In the genomic region with DNA sequence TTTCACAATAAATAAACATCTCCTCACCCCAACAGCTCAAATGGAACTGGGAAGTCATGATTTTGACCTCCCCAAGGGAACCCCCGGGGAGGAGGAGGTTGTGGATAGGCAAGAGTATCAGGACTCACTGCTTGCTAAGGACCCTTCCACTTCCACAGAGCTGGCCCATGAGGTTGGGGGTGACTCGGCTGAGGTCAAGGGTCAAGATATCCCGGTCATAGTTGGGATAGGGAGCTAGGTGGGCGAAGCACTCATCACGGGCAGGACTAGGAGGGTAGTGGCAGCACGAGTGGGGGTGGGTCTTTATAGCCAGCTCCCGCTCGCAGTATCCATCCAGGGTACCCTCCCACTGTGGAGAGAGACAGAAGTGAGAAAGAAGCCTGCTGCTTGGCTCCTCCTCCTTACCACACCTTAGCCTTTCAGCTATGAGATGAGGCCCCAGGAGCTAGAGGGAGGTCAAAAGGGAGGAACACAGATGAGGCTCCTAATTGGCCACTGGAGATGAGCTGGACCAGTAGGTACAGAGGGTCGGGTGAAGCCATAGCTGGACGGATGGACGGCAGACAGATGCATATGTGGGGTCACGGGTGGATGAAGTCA, we compare ENCODE assay signal across 27 mouse cellular contexts. TPM values are rescaled to one million over a fixed set of nuclear protein-coding genes. Genes with fewer than 3 reads are reported as not detected.
A peak's percentile ranks its signal among the peaks of the same experiment; 100 is the strongest.
DNase-seq lines count a peak whose midpoint lies in the region; ATAC-seq and TF ChIP-seq lines count a peak whose summit lies in the region.
"Had no signal": no experiment of that assay in that cellular context is flagged by ENCODE, and none has a peak within 500 bp of the region (broad histone marks: within the 10 kb centered on the region; RNA-seq: fewer than 3 reads in every experiment).

No protein-coding gene starts in this region.

- WGBS in heart, embryonic 10.5 days = 88% methylated on average over 12 of the region's 12 CpGs
- WGBS in heart, adult 2 months = 91% methylated on average over 12 of the region's 12 CpGs

- no peak for TF ChIP-seq POLR2A in heart, adult 2 months (IDR thresholded peaks at IDR 0.05; ENCODE audit: insufficient read depth, low read depth, low read length)

- no peaks in the 10 kb centered on the region for H3K27me3 ChIP-seq in heart, embryonic 10.5 days (ENCODE audit: insufficient read depth, poor library complexity, severe bottlenecking)
- H3K27me3 ChIP-seq in heart, adult 2 months (ENCODE audit: control insufficient read depth, insufficient read depth, low read length) = no peaks in the 10 kb centered on the region
- no peaks in the 10 kb centered on the region for H3K27me3 ChIP-seq in megakaryocyte, embryonic 14.5 days (replicated peaks)
- H3K27me3 ChIP-seq: embryonic facial prominence, embryonic 12.5 days; heart, embryonic 12.5 days; intestine, embryonic 15.5 days; neural tube, embryonic 12.5 days had no signal

- no peak for TF ChIP-seq EP300 in heart, adult 2 months (IDR thresholded peaks at IDR 0.05; ENCODE audit: insufficient read depth, low read depth, low read length)

- no peak for TF ChIP-seq CTCF in heart, adult 2 months (IDR thresholded peaks at IDR 0.05)

- 0 out of 2 replicates have a peak overlapping the region, but pooled peaks have one; percentile 83 for H3K27ac ChIP-seq in heart, embryonic 10.5 days
- H3K27ac ChIP-seq in heart, adult 2 months = no peak overlapping the region
- H3K27ac ChIP-seq: embryonic facial prominence, embryonic 12.5 days; hindbrain, embryonic 10.5 days; neural tube, embryonic 12.5 days had no signal

- no peak for ATAC-seq in megakaryocyte, adult 5-6 weeks (ENCODE audit: poor library complexity, severe bottlenecking)
- ATAC-seq: forebrain, postnatal 0 days; hindbrain, embryonic 16.5 days; intestine, embryonic 15.5 days had no signal

- H3K9ac ChIP-seq in heart, adult 2 months (ENCODE audit: low read depth, low read length) = no peak overlapping the region
- H3K9ac ChIP-seq: embryonic facial prominence, embryonic 12.5 days; forebrain, postnatal 0 days; heart, embryonic 12.5 days; intestine, embryonic 15.5 days; neural tube, embryonic 12.5 days had no signal

- H3K9me3 ChIP-seq in heart, embryonic 10.5 days = no peaks in the 10 kb centered on the region
- no peaks in the 10 kb centered on the region for H3K9me3 ChIP-seq in megakaryocyte, embryonic 14.5 days
- H3K9me3 ChIP-seq: embryonic facial prominence, embryonic 12.5 days; heart, embryonic 12.5 days; hindbrain, embryonic 10.5 days; intestine, embryonic 15.5 days; neural tube, embryonic 12.5 days had no signal

- H3K79me2 ChIP-seq in heart, adult 2 months (replicated peaks; ENCODE audit: control insufficient read depth, insufficient read depth, low read length) = no peaks in the 10 kb centered on the region

- H3K36me3 ChIP-seq in heart, embryonic 10.5 days = peaks cover 36% of the 10 kb centered on the region
- no peaks in the 10 kb centered on the region for H3K36me3 ChIP-seq in heart, adult 2 months (ENCODE audit: control insufficient read depth, insufficient read depth, low read length)
- H3K36me3 ChIP-seq in megakaryocyte, embryonic 14.5 days (replicated peaks; ENCODE audit: low read length) = peaks cover 73% of the 10 kb centered on the region

- no peak overlapping the region for H3K4me3 ChIP-seq in heart, embryonic 10.5 days
- no peak overlapping the region for H3K4me3 ChIP-seq in heart, adult 2 months
- peak overlapping the region; percentile 69 for H3K4me3 ChIP-seq in megakaryocyte, embryonic 14.5 days (replicated peaks)
- H3K4me3 ChIP-seq: embryonic facial prominence, embryonic 12.5 days; heart, embryonic 12.5 days; hindbrain, embryonic 10.5 days; intestine, embryonic 15.5 days; neural tube, embryonic 12.5 days had no signal

- intact Hi-C loops in heart, adult 2 months (cut with DNase I) = no loop called here

- no peak for DNase-seq in heart, embryonic 10.5 days (ENCODE audit: low spot score)
- DNase-seq in heart, adult 2 months = no peak
- peak; percentile 80 for DNase-seq in R1 (ENCODE audit: low read depth, low spot score)
- DNase-seq in adrenal gland, postnatal 36 days = no peak
- no peak for DNase-seq in cerebellum, adult 8-10 months
- DNase-seq: adrenal gland, adult 2 months; cerebellum, adult 11-12 months; cerebellum, postnatal 14 days; forebrain, postnatal 0 days; heart, postnatal 10 days; kidney, adult 9 months; kidney, postnatal 4 days; lung, adult 18-20 months; lung, postnatal 14 days; midbrain, embryonic 14.5 days; right cerebral cortex, postnatal 14 days; spleen, adult 18-20 months; thymus, postnatal 36 days had no signal

- peaks cover 75% of the 10 kb centered on the region for H3K4me1 ChIP-seq in heart, embryonic 10.5 days
- H3K4me1 ChIP-seq in heart, adult 2 months (ENCODE audit: control insufficient read depth, insufficient read depth, low read length) = peaks cover 14% of the 10 kb centered on the region
- H3K4me1 ChIP-seq in megakaryocyte, embryonic 14.5 days = peaks cover 94% of the 10 kb centered on the region
- H3K4me1 ChIP-seq: embryonic facial prominence, embryonic 12.5 days; neural tube, embryonic 12.5 days had no signal

RNA-seq across cellular contexts. Expression of a gene that starts 4.2 kb away (rescaled TPM):
- polyA plus RNA-seq in heart, embryonic 10.5 days (2016; fragmentation: Nextera tagmentation; extraction: Ambion mirVana) = 76.8 and 109 TPM in 2 replicates
- total RNA-seq in heart, adult 2 months (2021) = 10 to 100 TPM; 54.4 to 61.9 TPM
- polyA plus RNA-seq in heart, adult 2 months (2012; rRNA removed) = 173 and 200 TPM in 2 replicates
- 274 and 549 TPM in 2 replicates for polyA plus RNA-seq in megakaryocyte, embryonic 14.5 days (2012; ENCODE audit: insufficient read depth, low replicate concordance)
- total RNA-seq in megakaryocyte, adult 5-6 weeks (2015) = 3.6 and 7.3 TPM in 2 replicates
- 1.0 and 1.9 TPM in 2 replicates for total RNA-seq in megakaryocyte, adult 5-6 weeks (2017)
- total RNA-seq in adrenal gland, postnatal 36 days (2021) = 100 to 1,000 TPM; 428 to 676 TPM

RNA-seq across cellular contexts. Expression of a gene that starts 24.8 kb away (rescaled TPM):
- polyA plus RNA-seq in heart, embryonic 10.5 days (2016; fragmentation: Nextera tagmentation; extraction: Ambion mirVana) = 61.9 and 62.6 TPM in 2 replicates
- 10 to 100 TPM; 42.1 to 45.3 TPM for total RNA-seq in heart, adult 2 months (2021)
- 31.3 and 54.4 TPM in 2 replicates for polyA plus RNA-seq in heart, adult 2 months (2012; rRNA removed)
- polyA plus RNA-seq in megakaryocyte, embryonic 14.5 days (2012; ENCODE audit: insufficient read depth, low replicate concordance) = 22.7 and 22.9 TPM in 2 replicates
- 10.2 and 10.7 TPM in 2 replicates for total RNA-seq in megakaryocyte, adult 5-6 weeks (2015)
- total RNA-seq in megakaryocyte, adult 5-6 weeks (2017) = 14.4 and 15.0 TPM in 2 replicates
- 10 to 100 TPM; 49.3 to 54.1 TPM for total RNA-seq in adrenal gland, postnatal 36 days (2021)

RNA-seq across cellular contexts. Expression of a gene that starts 47.5 kb away (rescaled TPM):
- 4.2 and 5.7 TPM in 2 replicates for polyA plus RNA-seq in heart, embryonic 10.5 days (2016; fragmentation: Nextera tagmentation; extraction: Ambion mirVana)
- 10 to 100 TPM; 39.2 to 51.4 TPM for total RNA-seq in heart, adult 2 months (2021)
- 36.2 and 46.2 TPM in 2 replicates for polyA plus RNA-seq in heart, adult 2 months (2012; rRNA removed)
- 0.83 TPM in 1 of 2 replicates, not detected in the other for polyA plus RNA-seq in megakaryocyte, embryonic 14.5 days (2012; ENCODE audit: insufficient read depth, low replicate concordance)
- total RNA-seq in megakaryocyte, adult 5-6 weeks (2015) = 0.85 and 1.3 TPM in 2 replicates
- total RNA-seq in megakaryocyte, adult 5-6 weeks (2017) = 0.59 and 0.77 TPM in 2 replicates
- 10 to 100 TPM in 1 of 2 experiments, 1 to 10 TPM in 1; 6.5 to 11.1 TPM for total RNA-seq in adrenal gland, postnatal 36 days (2021)
- total RNA-seq: megakaryocyte-erythroid progenitor cell, adult 5-6 weeks had no signal

Comparison
In these comparisons a context has a peak if more than half of its experiments do, and no peak if none do; other contexts are left out.
1. RNA of a gene that starts 4.2 kb away (total RNA-seq): 428 to 676 TPM in adrenal gland, postnatal 36 days and 54.4 to 61.9 TPM in heart, adult 2 months; 1.0 to 7.3 TPM in megakaryocyte, adult 5-6 weeks; every median in the first group is over 4 times any median in the second.